Mouse (Mus musculus) embryonic facial prominence, embryonic 11.5 days (tissue): ENCODE measurements around the gene Kctd11. TPM values are rescaled to one million over a fixed set of nuclear protein-coding genes. Genes with fewer than 3 reads are reported as not detected.
A peak's percentile ranks its signal among the peaks of the same experiment; 100 is the strongest.

Source experiments
- ATAC-seq: fragments of 200-750 bp; cut with Nextera tagmentation; replicated peaks from 2 replicates; pipeline ENCODE4 v1.8.0; 2017; ENCODE audit warnings: low read depth; ENCODE audit not compliant: insufficient number of reproducible peaks, low FRiP score, low TSS enrichment
- DNase-seq: peaks from one replicate; pipeline ENCODE4 v3.0.0-alpha.2; 2015; ENCODE audit warnings: low spot score
- H3K27ac ChIP-seq: fragments of 300-500 bp; sonication (generic); replicated peaks from 2 replicates; pipeline ENCODE4 v1.5.1; 2014; ENCODE audit warnings: mild to moderate bottlenecking, low read depth, low read length, control low read depth
- H3K27me3 ChIP-seq: fragments of 300-500 bp; sonication (generic); 2 replicates; pipeline ENCODE4 v1.6.1; 2014; ENCODE audit warnings: mild to moderate bottlenecking, low read length, moderate library complexity, mixed read lengths; ENCODE audit not compliant: control insufficient read depth, insufficient read depth
- H3K36me3 ChIP-seq: fragments of 300-500 bp; sonication (generic); replicated peaks from 2 replicates; pipeline ENCODE4 v1.6.1; 2014; ENCODE audit warnings: low read depth, mild to moderate bottlenecking, low read length, moderate library complexity, mixed read lengths; ENCODE audit not compliant: control insufficient read depth, insufficient read depth
- H3K4me1 ChIP-seq: fragments of 300-500 bp; sonication (generic); 2 replicates; pipeline ENCODE4 v1.6.1; 2014; ENCODE audit warnings: low read length, mixed read lengths; ENCODE audit not compliant: control insufficient read depth, insufficient read depth
- H3K4me2 ChIP-seq: fragments of 300-500 bp; sonication (generic); 2 replicates; pipeline ENCODE4 v1.6.1; 2014; ENCODE audit warnings: low read depth, mild to moderate bottlenecking, control low read depth, low read length, moderate library complexity
- H3K4me3 ChIP-seq: fragments of 300-500 bp; sonication (generic); 2 replicates; pipeline ENCODE4 v1.5.1; 2014; ENCODE audit warnings: low read depth, low read length, control low read depth
- H3K9ac ChIP-seq: fragments of 300-500 bp; sonication (generic); replicated peaks from 2 replicates; pipeline ENCODE4 v1.6.1; 2014; ENCODE audit warnings: mild to moderate bottlenecking, control low read depth, low read length
- H3K9me3 ChIP-seq: fragments of 300-500 bp; sonication (generic); replicated peaks from 2 replicates; pipeline ENCODE4 v1.6.1; 2016; ENCODE audit warnings: mild to moderate bottlenecking, low read length, inconsistent platforms, mixed read lengths; ENCODE audit not compliant: control insufficient read depth
- WGBS: fragments of 180-500 bp; shearing (Covaris S2); extraction: QIAGEN DNeasy Blood & Tissue Kit; methylation state at CpG from one replicate; pipeline ENCODE4 v1.1.7; 2014; 5-methylcytosine and 5-hydroxymethylcytosine counted together
- polyA plus RNA-seq: library from polyadenylated mRNA; unstranded; fragments of >200 nt; fragmentation: Nextera tagmentation; extraction: Ambion mirVana; gene quantifications from 2 replicates; pipeline ENCODE4 v1.2.1, GENCODE M21; 2014

Kctd11 gene
- polyA plus RNA-seq, 1 experiment from 2014 or later, result 3.2 TPM

DNA sequence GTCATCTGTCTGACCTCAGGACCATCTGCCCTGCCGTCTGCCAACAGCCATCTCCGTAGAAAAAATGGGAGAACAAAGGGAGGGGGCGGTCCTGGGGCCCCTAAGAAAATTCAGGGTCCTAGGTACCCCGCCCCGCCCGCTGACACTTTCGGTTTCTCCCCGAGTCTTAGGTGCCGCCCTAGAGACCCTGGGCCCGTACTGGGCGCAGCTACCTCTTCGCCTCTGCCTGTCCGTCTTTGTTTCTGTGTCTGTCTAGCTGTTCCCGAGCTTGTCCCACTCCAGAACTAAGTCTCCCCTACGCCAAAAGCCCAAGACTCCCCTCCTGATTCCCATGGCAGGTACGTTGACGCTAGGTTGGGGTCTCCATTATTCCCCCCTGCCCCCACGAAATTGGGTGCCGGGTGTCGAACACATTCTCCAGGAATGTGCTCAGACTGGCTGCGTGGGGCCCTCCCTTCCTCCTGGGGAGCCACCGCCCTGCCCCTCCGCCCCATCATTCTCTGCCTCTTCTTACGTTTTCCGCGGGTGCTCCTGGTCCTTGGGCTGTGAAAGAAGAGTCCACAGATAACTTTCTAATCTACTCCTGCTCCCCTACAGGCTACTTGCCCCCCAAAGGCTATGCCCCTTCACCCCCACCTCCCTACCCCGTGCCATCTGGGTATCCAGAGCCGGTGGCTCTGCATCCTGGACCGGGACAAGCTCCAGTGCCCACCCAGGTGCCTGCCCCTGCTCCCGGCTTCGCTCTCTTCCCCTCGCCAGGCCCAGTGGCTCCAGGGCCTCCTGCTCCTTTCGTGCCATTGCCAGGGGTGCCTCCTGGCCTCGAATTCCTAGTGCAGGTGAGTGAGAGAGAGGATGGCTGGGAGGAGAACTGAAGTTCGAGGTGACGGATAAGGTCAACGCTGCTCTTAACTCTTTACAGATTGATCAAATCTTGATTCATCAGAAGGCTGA is 34.2 kb downstream of the Kctd11 start:
- Histone ChIP-seq H3K9ac (peak overlapping the region; percentile 85), H3K27ac (peak overlapping the region; percentile 95), H3K9me3 (no peaks in the 10 kb centered on the region), H3K36me3 (peaks cover 2% of the 10 kb centered on the region), H3K4me2 (peak overlapping the region; percentile 93), H3K4me3 (peak overlapping the region; percentile 83), H3K27me3 (no peaks in the 10 kb centered on the region), H3K4me1 (peaks cover 6% of the 10 kb centered on the region)
- ATAC-seq, result peak; percentile 41; the same call in 1 of the 2 replicates
- peak; percentile 42 for DNase-seq
- 10% methylated on average over 37 of the region's 37 CpGs for WGBS

DNA sequence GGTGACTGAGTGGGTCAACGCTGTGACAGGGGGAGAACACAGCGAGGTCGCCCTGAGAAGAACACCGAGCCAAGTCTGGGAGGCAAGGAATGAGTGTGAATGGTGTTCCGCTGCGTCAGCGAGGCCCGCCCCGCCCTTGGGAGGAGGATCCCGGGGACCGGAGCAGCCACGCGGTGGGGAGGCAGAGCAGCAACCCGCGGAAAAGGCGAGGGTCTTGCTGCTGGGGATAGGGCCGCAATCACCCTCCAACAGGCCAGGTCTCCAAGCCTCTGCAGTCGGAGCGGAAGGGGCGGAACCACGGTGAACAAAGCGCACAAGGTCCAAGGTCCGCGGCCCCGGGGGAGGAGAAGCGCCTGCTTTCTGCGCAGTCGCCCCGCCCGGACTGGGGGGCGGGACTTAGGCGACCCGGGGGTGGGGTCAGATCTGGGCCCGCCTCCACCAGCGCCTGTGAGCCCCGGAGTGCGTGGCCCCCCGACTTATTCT is 35.0 kb downstream of the Kctd11 start, which contains the start of gene Plscr3:
Gene Plscr3 (plus strand): TSS at position 179 of the 483 bp plus-strand sequence.
- under 1% methylated on average over 35 of the region's 38 CpGs for WGBS
- Histone ChIP-seq H3K4me1 (peaks cover 6% of the 10 kb centered on the region), H3K9ac (peak within 1 kb of the TSS; percentile 85), H3K36me3 (peaks cover 2% of the 10 kb centered on the region), H3K9me3 (no peaks in the 10 kb centered on the region), H3K4me2 (peak within 1 kb of the TSS; percentile 93), H3K27me3 (no peaks in the 10 kb centered on the region), H3K4me3 (peak within 1 kb of the TSS; percentile 83), H3K27ac (peak within 1 kb of the TSS; percentile 95)
- peak; percentile 92 for ATAC-seq
- peak; percentile 97 for DNase-seq

DNA sequence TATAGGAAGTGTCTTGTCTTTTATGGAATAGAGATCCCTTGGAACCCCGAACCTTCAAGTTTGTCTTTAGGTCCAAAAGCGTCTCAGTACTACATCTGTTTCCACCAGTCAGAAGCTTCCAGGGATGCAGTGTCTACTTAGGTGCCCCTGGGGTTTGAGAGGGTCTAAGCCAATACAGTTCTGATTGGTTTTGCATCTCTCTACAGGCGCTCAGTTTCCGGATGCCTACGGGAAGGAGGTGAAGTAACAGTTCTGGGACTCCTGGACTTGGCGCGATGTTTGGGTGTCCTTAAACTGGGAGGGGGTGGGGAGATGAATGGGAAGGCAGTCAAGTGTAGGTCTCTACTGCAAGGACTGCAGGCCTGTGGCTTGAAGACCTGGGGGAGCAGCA is 42.5 kb downstream of the Kctd11 start:
- Histone ChIP-seq H3K4me2 (peak overlapping the region; percentile 51), H3K4me1 (peaks cover 8% of the 10 kb centered on the region), H3K27ac (peak overlapping the region; percentile 43; the same call in 1 of the 2 replicates), H3K9ac (peak overlapping the region; percentile 67), H3K4me3 (peak overlapping the region; percentile 79), H3K27me3 (no peaks in the 10 kb centered on the region), H3K9me3 (no peaks in the 10 kb centered on the region), H3K36me3 (peaks cover 2% of the 10 kb centered on the region; the same call in 1 of the 2 replicates)
- 3% methylated on average over 7 of the region's 7 CpGs for WGBS
- peak; percentile 1; the same call in 1 of the 2 replicates for ATAC-seq
- no peak for DNase-seq

DNA sequence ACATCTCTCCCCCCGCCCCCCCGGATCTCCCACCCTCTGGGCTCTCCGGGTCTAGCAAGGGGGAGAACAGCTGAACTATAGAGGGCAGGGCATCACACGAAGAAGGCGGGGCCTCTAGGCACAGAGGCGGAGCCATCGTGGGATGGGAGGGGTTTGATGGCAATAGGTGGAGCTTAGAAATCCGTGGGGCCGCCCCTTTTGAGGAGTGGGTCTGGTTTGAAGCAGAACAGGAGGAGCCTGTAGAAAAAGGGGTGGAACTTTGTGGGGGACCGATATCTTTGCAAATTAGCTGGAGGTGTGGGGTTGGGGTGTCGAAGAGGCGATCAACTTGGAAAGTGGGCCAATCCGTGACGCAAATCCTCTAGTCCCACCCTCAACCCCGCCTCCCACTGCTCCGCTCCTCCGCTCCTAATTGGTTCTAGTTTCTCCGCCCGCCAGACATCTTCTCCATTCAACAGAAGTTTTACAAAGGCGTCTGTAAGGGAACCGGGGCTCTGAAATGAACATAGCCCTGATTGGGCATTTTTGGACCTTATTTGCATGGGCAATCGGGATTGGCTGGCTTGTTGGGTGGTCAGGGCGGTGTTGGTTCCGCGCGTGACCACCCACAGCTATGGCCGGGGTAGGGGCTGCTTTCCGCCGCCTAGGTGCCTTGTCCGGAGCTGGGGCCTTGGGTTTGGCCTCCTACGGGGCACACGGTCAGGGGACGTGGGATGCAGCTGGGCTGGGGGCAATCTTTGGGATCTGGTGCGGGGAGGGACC is 43.1 kb downstream of the Kctd11 start, which contains the start of gene Tmem256:
Gene Tmem256 (plus strand): TSS at position 563 of the 762 bp plus-strand sequence.
- DNase-seq, result peak; percentile 98
- Histone ChIP-seq H3K9ac (peak within 1 kb of the TSS; percentile 84), H3K27me3 (0 out of 2 replicates have a peak, but pooled peaks cover 2% of the 10 kb centered on the region), H3K27ac (peak within 1 kb of the TSS; percentile 77), H3K4me1 (peaks cover 9% of the 10 kb centered on the region), H3K36me3 (peaks cover 6% of the 10 kb centered on the region; the same call in 1 of the 2 replicates), H3K4me3 (peak within 1 kb of the TSS; percentile 79), H3K4me2 (peak within 1 kb of the TSS; percentile 93), H3K9me3 (no peaks in the 10 kb centered on the region)
- WGBS, result under 1% methylated on average over 34 of the region's 34 CpGs
- ATAC-seq, result peak; percentile 88

DNA sequence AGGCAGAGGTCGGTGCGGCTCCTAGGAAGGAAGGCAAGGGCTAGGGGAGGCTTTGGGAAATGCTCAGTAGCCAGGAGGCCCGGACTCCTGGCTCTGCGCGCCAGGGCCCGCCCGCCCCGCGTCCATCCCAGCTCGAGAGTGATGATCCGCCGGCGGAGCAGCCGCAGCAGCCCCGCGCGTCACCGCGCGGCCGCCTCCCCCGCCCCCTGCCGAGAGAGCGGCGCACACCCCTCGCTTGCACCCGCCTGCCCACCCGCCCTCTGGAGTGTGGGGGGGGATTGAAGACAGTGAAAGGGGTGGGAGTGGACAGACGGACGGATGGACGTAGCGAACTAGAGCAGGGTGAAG is 43.6 kb downstream of the Kctd11 start, which contains the start of gene Nlgn2:
Gene Nlgn2 (minus strand): TSS at position 181 of the 348 bp plus-strand sequence.
- Histone ChIP-seq H3K27me3 (0 out of 2 replicates have a peak, but pooled peaks cover 2% of the 10 kb centered on the region), H3K4me1 (peaks cover 9% of the 10 kb centered on the region), H3K36me3 (peaks cover 7% of the 10 kb centered on the region; the same call in 1 of the 2 replicates), H3K9me3 (no peaks in the 10 kb centered on the region), H3K4me3 (peak within 1 kb of the TSS; percentile 79), H3K27ac (peak within 1 kb of the TSS; percentile 77), H3K9ac (peak within 1 kb of the TSS; percentile 84), H3K4me2 (peak within 1 kb of the TSS; percentile 93)
- DNase-seq (no peak), ATAC-seq (no peak)
- under 1% methylated on average over 30 of the region's 32 CpGs for WGBS

DNA sequence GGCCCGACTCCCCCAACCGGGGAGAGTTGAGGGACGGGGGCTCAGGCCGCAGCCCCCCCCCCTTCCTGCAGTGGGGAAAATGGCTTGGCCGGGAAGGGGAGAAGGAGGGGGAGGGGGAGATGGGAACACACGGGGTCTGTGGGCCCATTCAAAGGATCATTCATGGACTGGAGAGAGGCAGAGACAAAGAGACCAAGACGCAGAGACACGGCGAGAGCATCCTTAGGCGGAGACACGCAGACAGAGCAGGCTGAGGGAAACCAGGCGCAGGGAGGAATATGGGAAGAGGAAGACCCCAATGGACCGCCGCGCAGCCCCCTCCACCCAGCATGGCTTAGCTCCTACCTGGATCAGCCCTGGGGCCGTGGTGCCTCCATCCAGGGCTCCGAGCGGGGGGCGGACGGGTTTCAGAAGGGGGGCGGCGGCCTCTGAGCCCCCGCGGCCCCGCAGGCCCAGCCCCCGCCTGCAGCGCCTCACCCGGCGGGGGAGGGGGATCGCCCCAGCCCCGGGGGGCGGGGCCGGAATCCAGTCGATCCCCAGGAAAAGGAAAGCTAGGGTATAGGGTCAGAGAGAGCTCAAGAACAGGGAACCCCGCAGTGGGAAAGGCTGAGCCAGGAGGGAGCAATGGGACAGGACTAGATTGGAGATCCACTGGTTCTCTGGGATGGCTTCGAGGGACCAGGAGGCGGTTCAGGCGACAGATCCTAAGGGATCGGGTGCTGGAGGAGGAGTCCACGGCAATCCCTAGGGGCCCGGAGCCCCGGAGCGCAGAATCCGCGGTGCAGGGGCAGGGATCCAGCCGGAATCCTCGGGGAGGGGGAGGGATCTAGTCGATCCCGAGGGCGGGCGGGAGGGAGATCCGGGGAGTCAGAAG is 44.3 kb downstream of the Kctd11 start:
- Histone ChIP-seq H3K4me2 (peak overlapping the region; percentile 93), H3K9ac (peak overlapping the region; percentile 84), H3K4me3 (peak overlapping the region; percentile 79), H3K9me3 (no peaks in the 10 kb centered on the region), H3K27ac (peak overlapping the region; percentile 77), H3K36me3 (peaks cover 7% of the 10 kb centered on the region; the same call in 1 of the 2 replicates), H3K4me1 (peaks cover 9% of the 10 kb centered on the region), H3K27me3 (0 out of 2 replicates have a peak, but pooled peaks cover 2% of the 10 kb centered on the region)
- WGBS, result under 1% methylated on average over 46 of the region's 52 CpGs
- ATAC-seq (no peak), DNase-seq (peak; percentile 61)

DNA sequence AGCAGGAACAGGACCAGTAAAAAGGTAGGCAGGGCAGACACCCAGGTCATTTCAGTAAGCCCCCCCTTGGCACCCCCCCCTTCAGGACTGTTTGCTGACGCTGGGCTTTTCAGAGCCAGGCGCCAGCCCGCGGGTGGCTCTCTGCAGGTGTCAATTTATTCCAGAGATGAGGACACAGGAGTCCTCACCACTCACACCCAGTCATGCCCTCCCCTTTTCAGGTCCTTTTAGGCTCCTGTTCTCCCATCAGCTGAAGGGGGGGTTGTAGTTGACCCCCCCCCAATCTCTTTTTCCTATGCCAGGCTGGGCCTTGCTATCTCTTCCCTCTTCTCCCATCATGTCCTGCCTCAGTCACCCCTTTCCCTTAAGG is 45.3 kb downstream of the Kctd11 start:
- H3K9me3 ChIP-seq, result no peaks in the 10 kb centered on the region
- ATAC-seq, result no peak
- H3K4me2 ChIP-seq, result peak overlapping the region; percentile 93
- peak overlapping the region; percentile 84; the same call in 1 of the 2 replicates for H3K9ac ChIP-seq
- peak overlapping the region; percentile 79 for H3K4me3 ChIP-seq
- peaks cover 9% of the 10 kb centered on the region for H3K4me1 ChIP-seq
- H3K27me3 ChIP-seq, result 0 out of 2 replicates have a peak, but pooled peaks cover 2% of the 10 kb centered on the region
- DNase-seq, result no peak
- peaks cover 7% of the 10 kb centered on the region for H3K36me3 ChIP-seq
- WGBS, result 0% methylated on average over 4 of the region's 4 CpGs
- H3K27ac ChIP-seq, result no peak overlapping the region
